Mouse (Mus musculus) liver, embryonic 13.5 days (tissue): ENCODE results near the gene Pold2. TPM values are rescaled to one million over a fixed set of nuclear protein-coding genes. Genes with fewer than 3 reads are reported as not detected.

Source experiments
- polyA plus RNA-seq: library from polyadenylated mRNA; unstranded; fragments of >200 nt; fragmentation: Nextera tagmentation; extraction: Ambion mirVana; gene quantifications from 2 replicates; pipeline ENCODE4 v1.2.1, GENCODE M21; 2015

The Pold2 gene
- polyA plus RNA-seq, 1 experiment from 2014 or later = 86.1 TPM

Other genes starting within 250 kb of the Pold2 start
- 122 and 135 TPM in 2 replicates for gene Mrps24, start 162.6 kb downstream of the Pold2 start, polyA plus RNA-seq
- gene Urgcp, start 115.9 kb downstream of the Pold2 start, polyA plus RNA-seq = 9.4 and 10.0 TPM in 2 replicates
- gene Dbnl, start 89.8 kb downstream of the Pold2 start, polyA plus RNA-seq = 57.5 and 64.4 TPM in 2 replicates
- gene Pgam2, start 74.6 kb downstream of the Pold2 start, polyA plus RNA-seq = 1.7 and 3.3 TPM in 2 replicates
- gene Polm, start 40.3 kb downstream of the Pold2 start, polyA plus RNA-seq = 2.0 and 2.2 TPM in 2 replicates
- gene Aebp1, start 16.3 kb downstream of the Pold2 start, polyA plus RNA-seq = 5.9 and 6.5 TPM in 2 replicates
- gene Myl7, start 20.5 kb upstream of the Pold2 start, polyA plus RNA-seq = 9.9 and 14.3 TPM in 2 replicates
- 0.30 and 0.31 TPM in 2 replicates for gene Gck, start 71.8 kb upstream of the Pold2 start, polyA plus RNA-seq
- 22.4 and 23.6 TPM in 2 replicates for gene Ykt6, start 77.4 kb upstream of the Pold2 start, polyA plus RNA-seq
- 0.35 and 0.63 TPM in 2 replicates for gene Camk2b, start 188.1 kb upstream of the Pold2 start, polyA plus RNA-seq